Mouse (Mus musculus) forebrain, embryonic 16.5 days (tissue): ENCODE data around the gene Col9a3. TPM values are rescaled to one million over a fixed set of nuclear protein-coding genes. Genes with fewer than 3 reads are reported as not detected.

Experiments
- ATAC-seq: fragments of 200-750 bp; cut with Nextera tagmentation; 2 replicates; pipeline ENCODE4 v1.8.0; 2017; ENCODE audit warnings: mild to moderate bottlenecking, moderate library complexity
- H3K27ac ChIP-seq: fragments of 300-500 bp; sonication (generic); 2 replicates; pipeline ENCODE4 v1.5.1; 2014; ENCODE audit warnings: low read length, control low read depth
- H3K27me3 ChIP-seq: fragments of 300-500 bp; sonication (generic); replicated peaks from 2 replicates; pipeline ENCODE4 v1.6.1; 2014; ENCODE audit warnings: low read length; ENCODE audit not compliant: control insufficient read depth, insufficient read depth
- H3K36me3 ChIP-seq: fragments of 300-500 bp; sonication (generic); 2 replicates; pipeline ENCODE4 v1.6.1; 2014; ENCODE audit not compliant: control insufficient read depth, insufficient read depth
- H3K4me1 ChIP-seq: fragments of 300-500 bp; sonication (generic); replicated peaks from 2 replicates; pipeline ENCODE4 v1.6.1; 2014; ENCODE audit warnings: low read length; ENCODE audit not compliant: control insufficient read depth, insufficient read depth
- H3K4me2 ChIP-seq: fragments of 300-500 bp; sonication (generic); 2 replicates; pipeline ENCODE4 v1.6.1; 2014; ENCODE audit warnings: mild to moderate bottlenecking, low read length, control low read depth
- H3K4me3 ChIP-seq: fragments of 300-500 bp; sonication (generic); replicated peaks from 2 replicates; pipeline ENCODE4 v1.5.1; 2014; ENCODE audit warnings: mild to moderate bottlenecking, low read length, control low read depth
- H3K9ac ChIP-seq: fragments of 300-500 bp; sonication (generic); replicated peaks from 2 replicates; pipeline ENCODE4 v1.6.1; 2014; ENCODE audit warnings: low read depth, low read length, control low read depth
- H3K9me3 ChIP-seq: fragments of 300-500 bp; sonication (generic); 2 replicates; pipeline ENCODE4 v1.6.1; 2016; ENCODE audit warnings: low read length; ENCODE audit not compliant: control insufficient read depth
- WGBS: fragments of 180-500 bp; shearing (Covaris S2); extraction: QIAGEN DNeasy Blood & Tissue Kit; methylation state at CpG from one replicate; pipeline ENCODE4 v1.1.7; 2014; 5-methylcytosine and 5-hydroxymethylcytosine counted together
- polyA plus RNA-seq: library from polyadenylated mRNA; unstranded; fragments of >200 nt; fragmentation: Nextera tagmentation; extraction: Ambion mirVana; gene quantifications from 2 replicates; pipeline ENCODE4 v1.2.1, GENCODE M21; 2015

The Col9a3 gene
- polyA plus RNA-seq, 1 experiment from 2014 or later = 50.8 TPM

- Histone ChIP-seq H3K36me3 (no peaks in the 10 kb centered on the region), H3K4me2 (peak overlapping the region; percentile 9), H3K4me3 (no peak overlapping the region), H3K4me1 (peaks cover 25% of the 10 kb centered on the region), H3K27me3 (peaks cover 4% of the 10 kb centered on the region; the same call in 1 of the 2 replicates), H3K27ac (peak overlapping the region; percentile 23; the same call in 1 of the 2 replicates), H3K9me3 (no peaks in the 10 kb centered on the region), H3K9ac (no peak overlapping the region; the same call in 1 of the 2 replicates)
- 8% methylated on average over 9 of the region's 9 CpGs for WGBS
- peak; percentile 70 for ATAC-seq
Observed at GRCm38 (mm10) chr2:180600569-180601021, 3.0 kb downstream of the Col9a3 start.

GRCm38 (mm10) chr2:180604781-180605180 lies 7.2 kb downstream of the Col9a3 start:
- Histone ChIP-seq H3K4me1 (peaks cover 10% of the 10 kb centered on the region), H3K9ac (no peak overlapping the region), H3K27me3 (no peaks in the 10 kb centered on the region), H3K4me3 (no peak overlapping the region), H3K36me3 (no peaks in the 10 kb centered on the region), H3K27ac (no peak overlapping the region), H3K4me2 (no peak overlapping the region), H3K9me3 (no peaks in the 10 kb centered on the region)
- no peak for ATAC-seq
- 49% methylated on average over 6 of the region's 6 CpGs for WGBS

GRCm38 (mm10) chr2:180610283-180610682 lies 12.7 kb downstream of the Col9a3 start:
- Histone ChIP-seq H3K27me3 (no peaks in the 10 kb centered on the region), H3K27ac (no peak overlapping the region), H3K4me1 (no peaks in the 10 kb centered on the region), H3K9ac (no peak overlapping the region), H3K4me3 (no peak overlapping the region), H3K4me2 (no peak overlapping the region), H3K9me3 (no peaks in the 10 kb centered on the region), H3K36me3 (no peaks in the 10 kb centered on the region)
- 78% methylated on average over 4 of the region's 4 CpGs for WGBS
- ATAC-seq = no peak

- Histone ChIP-seq H3K36me3 (no peaks in the 10 kb centered on the region), H3K9me3 (no peaks in the 10 kb centered on the region), H3K9ac (no peak overlapping the region), H3K27ac (no peak overlapping the region), H3K27me3 (no peaks in the 10 kb centered on the region), H3K4me1 (no peaks in the 10 kb centered on the region), H3K4me3 (no peak overlapping the region), H3K4me2 (no peak overlapping the region)
- 94% methylated on average over 2 of the region's 2 CpGs for WGBS
- no peak for ATAC-seq
Observed at GRCm38 (mm10) chr2:180611882-180612281, 14.3 kb downstream of the Col9a3 start.

- ATAC-seq = no peak; the same call in 1 of the 2 replicates
- no peak overlapping the region for H3K9ac ChIP-seq
- peak overlapping the region; percentile 39 for H3K4me3 ChIP-seq
- peaks cover 5% of the 10 kb centered on the region for H3K4me1 ChIP-seq
- no peak overlapping the region for H3K27ac ChIP-seq
- H3K36me3 ChIP-seq = no peaks in the 10 kb centered on the region
- 3% methylated on average over 91 of the region's 112 CpGs for whole genome bisulfite sequencing
- H3K9me3 ChIP-seq = peaks cover 19% of the 10 kb centered on the region
- peak overlapping the region; percentile 40 for H3K4me2 ChIP-seq
- H3K27me3 ChIP-seq = peaks cover 46% of the 10 kb centered on the region
Observed at GRCm38 (mm10) chr2:180641576-180642554, 44.3 kb downstream of the Col9a3 start.

GRCm38 (mm10) chr2:180642555-180643260 lies 45.1 kb downstream of the Col9a3 start, which contains the start of gene Tcfl5:
Tcfl5 (minus strand) TSS chr2:180642708.
- peaks cover 46% of the 10 kb centered on the region for H3K27me3 ChIP-seq
- H3K9ac ChIP-seq = no peak within 1 kb of the TSS
- 3% methylated on average over 28 of the region's 56 CpGs for WGBS

GRCm38 (mm10) chr2:180643626-180644025 lies 46.0 kb downstream of the Col9a3 start:
- ATAC-seq = no peak
- no peak overlapping the region for H3K4me2 ChIP-seq
- peaks cover 5% of the 10 kb centered on the region for H3K4me1 ChIP-seq
- no peak overlapping the region for H3K9ac ChIP-seq
- no peak overlapping the region for H3K27ac ChIP-seq
- H3K27me3 ChIP-seq = peaks cover 46% of the 10 kb centered on the region
- H3K36me3 ChIP-seq = no peaks in the 10 kb centered on the region
- peaks cover 19% of the 10 kb centered on the region for H3K9me3 ChIP-seq
- no peak overlapping the region for H3K4me3 ChIP-seq

More at GRCm38 (mm10) chr2:180642555-180643260, 45.1 kb downstream of the Col9a3 start, which contains the start of gene Tcfl5:
- no peak within 1 kb of the TSS for H3K27ac ChIP-seq
- no peak for ATAC-seq
- H3K4me1 ChIP-seq = peaks cover 5% of the 10 kb centered on the region
- peaks cover 19% of the 10 kb centered on the region for H3K9me3 ChIP-seq
- peak within 1 kb of the TSS; percentile 40 for H3K4me2 ChIP-seq
- H3K4me3 ChIP-seq = peak within 1 kb of the TSS; percentile 39
- no peaks in the 10 kb centered on the region for H3K36me3 ChIP-seq

- H3K27ac ChIP-seq = no peak overlapping the region
- no peak overlapping the region for H3K9ac ChIP-seq
- no peaks in the 10 kb centered on the region for H3K36me3 ChIP-seq
- peaks cover 19% of the 10 kb centered on the region for H3K9me3 ChIP-seq
- no peak for ATAC-seq
- H3K4me3 ChIP-seq = no peak overlapping the region
- H3K27me3 ChIP-seq = peaks cover 22% of the 10 kb centered on the region
- H3K4me2 ChIP-seq = no peak overlapping the region
- peaks cover 4% of the 10 kb centered on the region for H3K4me1 ChIP-seq
Observed at GRCm38 (mm10) chr2:180646841-180647240, 49.3 kb downstream of the Col9a3 start.

- no peaks in the 10 kb centered on the region for H3K27me3 ChIP-seq
- H3K4me2 ChIP-seq = no peak overlapping the region
- ATAC-seq = no peak
- no peak overlapping the region for H3K9ac ChIP-seq
- no peaks in the 10 kb centered on the region for H3K9me3 ChIP-seq
- WGBS = 83% methylated on average over 7 of the region's 7 CpGs
- H3K4me3 ChIP-seq = no peak overlapping the region
- no peak overlapping the region for H3K27ac ChIP-seq
- no peaks in the 10 kb centered on the region for H3K36me3 ChIP-seq
- H3K4me1 ChIP-seq = 0 out of 2 replicates have a peak, but pooled peaks cover 2% of the 10 kb centered on the region
Observed at GRCm38 (mm10) chr2:180654666-180655065, 57.1 kb downstream of the Col9a3 start.
